13 mouse cellular contexts compared by ENCODE assay signal in the genomic region with DNA sequence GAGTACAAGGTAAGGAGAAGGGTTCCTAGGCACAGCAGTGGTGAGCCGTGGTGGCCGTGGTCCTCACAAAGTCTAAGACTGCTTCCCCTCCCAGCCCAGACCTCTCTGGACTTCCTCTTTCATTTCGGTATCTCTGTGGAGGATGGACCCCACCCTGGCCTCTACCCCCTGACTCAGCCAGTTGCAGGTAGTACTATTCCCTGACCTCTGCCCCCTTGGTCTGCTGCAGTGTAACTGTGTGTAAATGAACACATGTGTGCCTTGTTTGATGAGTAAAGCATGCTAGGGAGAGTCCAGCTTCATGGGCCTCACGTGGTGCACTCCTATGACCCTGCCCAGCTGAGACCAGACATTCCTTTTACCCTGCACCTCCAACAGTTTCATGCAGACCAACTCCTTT. TPM values are rescaled to one million over a fixed set of nuclear protein-coding genes. Genes with fewer than 3 reads are reported as not detected.
DNase-seq lines count a peak whose midpoint lies in the region; ATAC-seq lines count a peak whose summit lies in the region.
"Had no signal": no experiment of that assay in that cellular context is flagged by ENCODE, and none has a peak within 500 bp of the region (broad histone marks: within the 10 kb centered on the region; RNA-seq: fewer than 3 reads in every experiment).

No protein-coding gene starts in this region.

- no peak overlapping the region for H3K4me3 ChIP-seq in heart, embryonic 11.5 days (ENCODE audit: low read depth, low read length)
- H3K4me3 ChIP-seq in macrophage (ENCODE audit: inconsistent target): no peak overlapping the region
- H3K4me3 ChIP-seq: myocyte had no signal

- intact Hi-C loops in heart, postnatal 25 days (cut with DNase I): loop anchor here (2.0 to 10.0 kb wide), 3 partner anchors 21 to 211 kb away; partner anchors contain the start of genes Atp6v1g2, Ly6g6d, Ly6g6e and Nfkbil1

- peak overlapping the region; percentile 49; the same call in 1 of the 2 replicates for H3K9ac ChIP-seq in heart, embryonic 11.5 days (ENCODE audit: low read depth, low read length)

- H3K9me3 ChIP-seq in heart, embryonic 11.5 days (replicated peaks; ENCODE audit: control insufficient read depth, low read length): no peaks in the 10 kb centered on the region

- WGBS in heart, embryonic 11.5 days (ENCODE audit: insufficient replicate concordance): 70% methylated on average over 4 of the region's 4 CpGs
- 14% methylated on average over 4 of the region's 4 CpGs for WGBS in macrophage (ENCODE audit: missing documents)

- H3K27ac ChIP-seq in heart, embryonic 11.5 days (ENCODE audit: low read depth, low read length): no peak overlapping the region
- H3K27ac ChIP-seq in macrophage: 0 out of 2 replicates have a peak overlapping the region, but pooled peaks have one; percentile 7

- no peak for DNase-seq in heart, postnatal 25 days (ENCODE audit: low spot score)
- peak; percentile 31 to 40 for DNase-seq in B cell, adult 2 months
- DNase-seq in Muller cell, postnatal 12 days (ENCODE audit: inconsistent ontology term): no peak
- DNase-seq in left cerebral cortex, adult 11 months (ENCODE audit: low spot score): no peak
- no peak for DNase-seq in gastrocnemius, postnatal 4 days (ENCODE audit: low spot score in 2 of 2)
- DNase-seq: left cerebral cortex, postnatal 4 days; lung, postnatal 36 days had no signal

- no peaks in the 10 kb centered on the region for H3K27me3 ChIP-seq in heart, embryonic 11.5 days (ENCODE audit: control insufficient read depth, insufficient read depth, low read length)
- H3K27me3 ChIP-seq: CH12.LX had no signal

- no peaks in the 10 kb centered on the region for H3K36me3 ChIP-seq in heart, embryonic 11.5 days (ENCODE audit: control insufficient read depth, insufficient read depth, low read length)
- H3K36me3 ChIP-seq in macrophage (ENCODE audit: inconsistent target): no peaks in the 10 kb centered on the region

- H3K79me2 ChIP-seq in macrophage (ENCODE audit: inconsistent target): no peaks in the 10 kb centered on the region

- ATAC-seq in heart, embryonic 11.5 days (replicated peaks; ENCODE audit: insufficient number of reproducible peaks, low FRiP score, low TSS enrichment): no peak
- peak; percentile 26 to 39; a peak in 3 of 4 replicates for ATAC-seq in hematopoietic stem cell, adult 5-6 weeks (replicated peaks in 1 of 2; ENCODE audit: insufficient read depth in 1 of 2, low FRiP score in 2 of 2, low TSS enrichment in 1 of 2, low read depth in 1 of 2, poor library complexity in 2 of 2, severe bottlenecking in 2 of 2)

- no peak overlapping the region for H3K4me2 ChIP-seq in heart, embryonic 11.5 days

- peaks cover 32% of the 10 kb centered on the region for H3K4me1 ChIP-seq in heart, embryonic 11.5 days (ENCODE audit: control insufficient read depth, insufficient read depth, low read length)

RNA-seq across cellular contexts. Expression of gene Sapcd1, which starts 4.1 kb away (rescaled TPM):
- 1.8 and 2.1 TPM in 2 replicates for polyA plus RNA-seq in heart, embryonic 11.5 days (2014; fragmentation: Nextera tagmentation; extraction: Ambion mirVana)
- not detected for total RNA-seq in heart, postnatal 25 days (2021)
- 1.7 TPM in 1 of 2 replicates, not detected in the other for total RNA-seq in hematopoietic stem cell, adult 5-6 weeks (2017)
- 1 to 10 TPM in 7 of 26 experiments, under 1 TPM in 1, not detected in 18; 0.82 to 2.5 (median 1.5) TPM for total RNA-seq in macrophage (2018; cell fraction: chromatin; rRNA removed)
- total RNA-seq in macrophage (2018; cell fraction: cytosol; rRNA removed): not detected
- total RNA-seq in macrophage (2018; cell fraction: nucleus; rRNA removed): not detected
- polyA plus RNA-seq in macrophage (2018): not detected in 3 replicates
- 1 to 10 TPM; 5.4 to 6.3 TPM for total RNA-seq in gastrocnemius, postnatal 4 days (2021)
- total RNA-seq: gastrocnemius, adult 8-10 months had no signal

RNA-seq across cellular contexts. Expression of gene Vwa7, which starts 7.4 kb away (rescaled TPM):
- polyA plus RNA-seq in heart, embryonic 11.5 days (2014; fragmentation: Nextera tagmentation; extraction: Ambion mirVana): 0.20 and 0.27 TPM in 2 replicates
- total RNA-seq in heart, postnatal 25 days (2021): 1 to 10 TPM; 7.3 to 7.7 TPM
- 0.38 and 0.45 TPM in 2 replicates for total RNA-seq in hematopoietic stem cell, adult 5-6 weeks (2017)
- under 1 TPM in 9 of 26 experiments, not detected in 17; 0.16 to 0.29 (median 0.20) TPM for total RNA-seq in macrophage (2018; cell fraction: chromatin; rRNA removed)
- total RNA-seq in macrophage (2018; cell fraction: cytosol; rRNA removed): under 1 TPM in 24 of 26 experiments, not detected in 2; 0.03 to 0.18 (median 0.09) TPM
- total RNA-seq in macrophage (2018; cell fraction: nucleus; rRNA removed): under 1 TPM in 11 of 26 experiments, not detected in 15; 0.10 to 0.64 (median 0.17) TPM
- polyA plus RNA-seq in macrophage (2018): 0.06 to 0.32 TPM (median 0.07 TPM) in 3 replicates
- 1 to 10 TPM in 1 of 2 experiments, under 1 TPM in 1; 0.96 to 1.2 TPM for total RNA-seq in gastrocnemius, postnatal 4 days (2021)

RNA-seq across cellular contexts. Expression of gene Msh5, which starts 22.8 kb away (rescaled TPM):
- polyA plus RNA-seq in heart, embryonic 11.5 days (2014; fragmentation: Nextera tagmentation; extraction: Ambion mirVana): 4.4 and 4.6 TPM in 2 replicates
- 1 to 10 TPM in 1 of 2 experiments, under 1 TPM in 1; 0.57 to 1.3 TPM for total RNA-seq in heart, postnatal 25 days (2021)
- total RNA-seq in hematopoietic stem cell, adult 5-6 weeks (2017): 3.7 and 7.9 TPM in 2 replicates
- total RNA-seq in macrophage (2018; cell fraction: chromatin; rRNA removed): 10 to 100 TPM in 10 of 26 experiments, 1 to 10 TPM in 16; 3.4 to 16.1 (median 8.3) TPM
- total RNA-seq in macrophage (2018; cell fraction: cytosol; rRNA removed): 1 to 10 TPM in 6 of 26 experiments, under 1 TPM in 20; 0.12 to 1.8 (median 0.55) TPM
- 10 to 100 TPM in 2 of 26 experiments, 1 to 10 TPM in 24; 1.8 to 21.5 (median 5.8) TPM for total RNA-seq in macrophage (2018; cell fraction: nucleus; rRNA removed)
- 0.48 to 0.51 TPM (median 0.50 TPM) in 3 replicates for polyA plus RNA-seq in macrophage (2018)
- 1 to 10 TPM; 4.5 to 5.4 TPM for total RNA-seq in gastrocnemius, postnatal 4 days (2021)
- total RNA-seq: gastrocnemius, adult 8-10 months had no signal

RNA-seq across cellular contexts. Expression of gene Vars, which starts 23.0 kb away (rescaled TPM):
- polyA plus RNA-seq in heart, embryonic 11.5 days (2014; fragmentation: Nextera tagmentation; extraction: Ambion mirVana): 55.7 and 59.7 TPM in 2 replicates
- total RNA-seq in heart, postnatal 25 days (2021): 10 to 100 TPM; 25.7 to 26.9 TPM
- 228 and 415 TPM in 2 replicates for total RNA-seq in hematopoietic stem cell, adult 5-6 weeks (2017)
- 100 to 1,000 TPM in 1 of 26 experiments, 10 to 100 TPM in 22, 1 to 10 TPM in 3; 5.5 to 107 (median 40.8) TPM for total RNA-seq in macrophage (2018; cell fraction: chromatin; rRNA removed)
- total RNA-seq in macrophage (2018; cell fraction: cytosol; rRNA removed): 10 to 100 TPM; 13.8 to 26.9 (median 20.9) TPM
- 10 to 100 TPM; 10.8 to 83.2 (median 27.1) TPM for total RNA-seq in macrophage (2018; cell fraction: nucleus; rRNA removed)
- polyA plus RNA-seq in macrophage (2018): 7.7 to 37.5 TPM (median 19.2 TPM) in 3 replicates
- 10 to 100 TPM; 50.8 to 58.3 TPM for total RNA-seq in gastrocnemius, postnatal 4 days (2021)

RNA-seq across cellular contexts. Expression of gene Clic1, which starts 26.0 kb away (rescaled TPM):
- 86.4 and 228 TPM in 2 replicates for polyA plus RNA-seq in heart, embryonic 11.5 days (2014; fragmentation: Nextera tagmentation; extraction: Ambion mirVana)
- total RNA-seq in heart, postnatal 25 days (2021): 10 to 100 TPM; 40.0 to 46.1 TPM
- total RNA-seq in hematopoietic stem cell, adult 5-6 weeks (2017): 294 and 299 TPM in 2 replicates
- total RNA-seq in macrophage (2018; cell fraction: chromatin; rRNA removed): 10 to 100 TPM; 16.4 to 97.6 (median 62.9) TPM
- total RNA-seq in macrophage (2018; cell fraction: cytosol; rRNA removed): 100 to 1,000 TPM; 271 to 390 (median 328) TPM
- 100 to 1,000 TPM in 14 of 26 experiments, 10 to 100 TPM in 12; 34.4 to 199 (median 109) TPM for total RNA-seq in macrophage (2018; cell fraction: nucleus; rRNA removed)
- 359 to 667 TPM (median 372 TPM) in 3 replicates for polyA plus RNA-seq in macrophage (2018)
- total RNA-seq in gastrocnemius, postnatal 4 days (2021): 10 to 100 TPM; 87.2 to 89.7 TPM

Comparison
In these comparisons a context has a peak if more than half of its experiments do, and no peak if none do; other contexts are left out.
1. DNase-seq: peak in B cell, adult 2 months (2 of 2); none in heart, postnatal 25 days (single experiment), Muller cell, postnatal 12 days (single experiment), left cerebral cortex, adult 11 months (single experiment) and gastrocnemius, postnatal 4 days (0 of 2).